Mouse (Mus musculus): Measurements from ENCODE around the gene Tmem208.

DNA sequence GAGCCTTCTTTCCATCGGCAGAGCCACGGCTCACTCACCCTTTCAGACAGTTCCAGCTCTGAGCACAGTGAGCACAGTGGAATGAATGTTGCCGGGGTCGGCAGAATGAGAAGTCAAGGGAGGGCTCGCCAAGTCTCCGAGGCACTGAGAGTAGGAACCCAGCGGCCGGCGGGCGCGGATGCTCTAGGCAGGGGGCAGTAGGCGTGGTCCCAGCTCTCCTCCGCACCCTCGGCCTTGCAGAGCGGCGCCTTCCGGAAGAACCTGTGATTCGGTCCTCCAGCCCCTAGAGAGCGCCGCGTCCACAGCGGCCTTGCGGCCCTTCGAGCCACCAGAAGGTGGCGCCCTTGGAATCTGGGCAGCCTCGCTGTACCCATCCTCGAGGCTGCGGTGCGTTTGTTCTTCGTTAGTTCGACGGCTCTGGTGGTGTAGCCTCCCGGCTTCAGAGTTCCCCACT, 48.4 kb downstream of the Tmem208 start:
- no peak for TF ChIP-seq TAL1 (IDR thresholded peaks at IDR 0.05; ENCODE audit: low read length)
- no peak for TF ChIP-seq GATA1 (IDR thresholded peaks at IDR 0.05; ENCODE audit: low read length)

All from erythroblast, embryonic 14.5 days (primary cell).